Mouse (Mus musculus) stomach, postnatal 0 days (tissue): Measurements from ENCODE around the gene Nrde2.

Source experiments
- CTCF ChIP-seq: IDR thresholded peaks from 2 replicates; pipeline ENCODE4 v1.5.1; 2016; ENCODE audit warnings: antibody characterized with exemption, low read depth, mild to moderate bottlenecking, moderate library complexity
- EP300 ChIP-seq: optimal IDR thresholded peaks from 2 replicates; pipeline ENCODE3; 2016; ENCODE audit warnings: antibody characterized with exemption

DNA sequence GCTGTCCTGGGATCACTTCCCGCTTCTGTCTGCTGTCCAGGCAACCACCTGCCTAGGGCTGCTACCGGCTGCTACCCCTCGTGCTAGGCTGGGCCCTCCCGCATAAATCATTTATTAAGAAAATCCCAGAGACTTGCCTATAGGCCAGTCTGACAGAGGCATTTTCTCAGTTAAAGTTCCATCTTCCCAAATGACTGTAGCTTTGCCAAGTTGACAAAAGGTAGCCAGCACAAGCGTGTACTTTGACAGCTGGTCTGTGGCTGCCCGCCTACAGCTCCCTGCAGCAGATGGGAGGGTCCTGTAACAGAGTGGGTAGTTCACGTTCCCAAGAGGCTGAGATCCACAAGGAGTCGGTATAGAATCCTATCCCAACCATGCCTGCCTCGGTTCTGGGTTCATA, 36.0 kb downstream of the Nrde2 start:
- no peak for TF ChIP-seq CTCF
- TF ChIP-seq EP300, result no peak
